8 mouse cellular contexts compared by ENCODE assay signal in the genomic region with DNA sequence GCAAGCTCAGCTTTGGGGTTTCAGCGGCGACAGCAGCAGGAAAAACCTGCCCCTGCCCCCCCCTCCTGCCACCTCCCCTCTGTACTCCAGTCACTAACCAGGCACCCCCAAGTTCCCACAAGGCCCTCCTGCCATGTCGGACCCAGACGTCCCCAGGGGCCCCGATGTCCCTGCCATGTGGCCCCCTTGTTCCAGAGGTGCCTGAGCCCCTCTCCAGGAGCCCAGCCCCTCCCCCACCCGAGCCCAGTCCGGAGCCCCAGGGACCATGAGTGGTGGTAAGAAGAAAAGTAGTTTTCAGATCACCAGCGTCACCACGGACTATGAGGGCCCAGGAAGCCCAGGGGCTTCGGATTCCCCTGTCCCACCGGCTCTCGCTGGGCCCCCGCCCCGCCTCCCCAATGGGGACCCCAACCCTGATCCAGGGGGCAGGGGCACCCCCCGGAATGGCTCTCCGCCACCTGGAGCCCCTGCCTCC. TPM values are rescaled to one million over a fixed set of nuclear protein-coding genes. Genes with fewer than 3 reads are reported as not detected.
A peak's percentile ranks its signal among the peaks of the same experiment; 100 is the strongest.
DNase-seq lines count a peak whose midpoint lies in the region; ATAC-seq and TF ChIP-seq lines count a peak whose summit lies in the region.

No protein-coding gene starts in this region.

- DNase-seq in cerebellum, adult 2 months: peak in 1 of 2 experiments; percentile 34
- DNase-seq in cerebellum, adult 11 months: no peak
- DNase-seq in testis, postnatal 14 days (ENCODE audit: low spot score): no peak
- DNase-seq in midbrain, embryonic 10.5 days (ENCODE audit: low spot score): peak; percentile 31
- no peak for DNase-seq in frontal cortex, postnatal 14 days (ENCODE audit: low spot score in 2 of 2)
- no peak for DNase-seq in T-cell, adult 2 months (ENCODE audit: low spot score)

- H3K27ac ChIP-seq in cerebellum, adult 2 months (ENCODE audit: insufficient read depth, low read length): peak overlapping the region; percentile 66
- H3K27ac ChIP-seq in testis, adult 2 months (ENCODE audit: control insufficient read depth, insufficient read depth, low read depth, low read length): no peak overlapping the region
- peak overlapping the region; percentile 96 for H3K27ac ChIP-seq in intestine, embryonic 15.5 days
- peak overlapping the region; percentile 93 for H3K27ac ChIP-seq in midbrain, embryonic 10.5 days (replicated peaks)

- no peaks in the 10 kb centered on the region for H3K36me3 ChIP-seq in testis, adult 2 months (ENCODE audit: control insufficient read depth, insufficient read depth, low read length)
- H3K36me3 ChIP-seq in intestine, embryonic 15.5 days: peaks cover 9% of the 10 kb centered on the region
- peaks cover 19% of the 10 kb centered on the region for H3K36me3 ChIP-seq in midbrain, embryonic 10.5 days

- no peak for ATAC-seq in intestine, embryonic 15.5 days

- H3K4me1 ChIP-seq in cerebellum, adult 2 months (ENCODE audit: control insufficient read depth, insufficient read depth, low read length): peaks cover 6% of the 10 kb centered on the region
- peaks cover 7% of the 10 kb centered on the region for H3K4me1 ChIP-seq in testis, adult 2 months (ENCODE audit: control insufficient read depth, insufficient read depth, low read length)
- H3K4me1 ChIP-seq in intestine, embryonic 15.5 days (replicated peaks): peaks cover 25% of the 10 kb centered on the region
- peaks cover 50% of the 10 kb centered on the region for H3K4me1 ChIP-seq in midbrain, embryonic 10.5 days

- no peaks in the 10 kb centered on the region for H3K27me3 ChIP-seq in cerebellum, adult 2 months (ENCODE audit: control insufficient read depth, insufficient read depth, low read length)
- H3K27me3 ChIP-seq in testis, adult 2 months (ENCODE audit: control insufficient read depth, insufficient read depth, low read length): no peaks in the 10 kb centered on the region
- H3K27me3 ChIP-seq in intestine, embryonic 15.5 days (replicated peaks): no peaks in the 10 kb centered on the region
- 0 out of 2 replicates have a peak, but pooled peaks cover 5% of the 10 kb centered on the region for H3K27me3 ChIP-seq in midbrain, embryonic 10.5 days (ENCODE audit: low read depth, poor library complexity, severe bottlenecking)

- TF ChIP-seq CTCF in cerebellum, adult 2 months (IDR thresholded peaks at IDR 0.05; ENCODE audit: borderline replicate concordance, insufficient read depth, low read depth, low read length): no peak
- no peak for TF ChIP-seq CTCF in testis, adult 2 months (IDR thresholded peaks at IDR 0.05; ENCODE audit: control insufficient read depth, insufficient read depth, insufficient replicate concordance, low read depth, low read length)

- H3K4me2 ChIP-seq in intestine, embryonic 15.5 days (replicated peaks): peak overlapping the region; percentile 98

- TF ChIP-seq POLR2A in cerebellum, adult 2 months (IDR thresholded peaks at IDR 0.05; ENCODE audit: borderline replicate concordance, insufficient read depth, low read length): no peak
- TF ChIP-seq POLR2A in testis, adult 2 months (IDR thresholded peaks at IDR 0.05; ENCODE audit: control insufficient read depth, low read depth, low read length): no peak

- peak overlapping the region; percentile 83 for H3K9ac ChIP-seq in intestine, embryonic 15.5 days

- no peaks in the 10 kb centered on the region for H3K9me3 ChIP-seq in intestine, embryonic 15.5 days
- H3K9me3 ChIP-seq in midbrain, embryonic 10.5 days (replicated peaks): no peaks in the 10 kb centered on the region

- 2% methylated on average over 16 of the region's 16 CpGs for whole genome bisulfite sequencing in cerebellum, adult 2 months
- WGBS in intestine, embryonic 15.5 days: 0% methylated on average over 16 of the region's 16 CpGs
- WGBS in midbrain, embryonic 10.5 days: 0% methylated on average over 16 of the region's 16 CpGs

- peak overlapping the region; percentile 73 for H3K4me3 ChIP-seq in cerebellum, adult 2 months (replicated peaks; ENCODE audit: insufficient read depth, low read depth, low read length)
- H3K4me3 ChIP-seq in testis, adult 2 months (ENCODE audit: control insufficient read depth, low read depth, low read length): peak overlapping the region; percentile 80
- peak overlapping the region; percentile 66 for H3K4me3 ChIP-seq in intestine, embryonic 15.5 days (replicated peaks)
- peak overlapping the region; percentile 83 for H3K4me3 ChIP-seq in midbrain, embryonic 10.5 days

RNA-seq across cellular contexts. Expression of a gene that starts 1.4 kb away (rescaled TPM):
- 465 and 497 TPM in 2 replicates for polyA plus RNA-seq in cerebellum, adult 2 months (2012; rRNA removed)
- 423 and 435 TPM in 2 replicates for polyA plus RNA-seq in testis, adult 2 months (2012; rRNA removed)
- polyA plus RNA-seq in intestine, embryonic 15.5 days (2015; fragmentation: Nextera tagmentation; extraction: Ambion mirVana): 117 and 118 TPM in 2 replicates
- 75.6 and 75.8 TPM in 2 replicates for polyA plus RNA-seq in midbrain, embryonic 10.5 days (2016; fragmentation: Nextera tagmentation; extraction: Ambion mirVana)

RNA-seq across cellular contexts. Expression of a gene that starts 5.5 kb away (rescaled TPM):
- 59.1 and 60.7 TPM in 2 replicates for polyA plus RNA-seq in cerebellum, adult 2 months (2012; rRNA removed)
- 0.97 and 0.98 TPM in 2 replicates for polyA plus RNA-seq in testis, adult 2 months (2012; rRNA removed)
- 2.3 and 2.8 TPM in 2 replicates for polyA plus RNA-seq in intestine, embryonic 15.5 days (2015; fragmentation: Nextera tagmentation; extraction: Ambion mirVana)
- 5.1 and 8.4 TPM in 2 replicates for polyA plus RNA-seq in midbrain, embryonic 10.5 days (2016; fragmentation: Nextera tagmentation; extraction: Ambion mirVana)

RNA-seq across cellular contexts. Expression of a gene that starts 31.8 kb away (rescaled TPM):
- polyA plus RNA-seq in cerebellum, adult 2 months (2012; rRNA removed): 47.0 and 48.2 TPM in 2 replicates
- polyA plus RNA-seq in testis, adult 2 months (2012; rRNA removed): 48.3 and 60.4 TPM in 2 replicates
- polyA plus RNA-seq in intestine, embryonic 15.5 days (2015; fragmentation: Nextera tagmentation; extraction: Ambion mirVana): 22.3 and 22.7 TPM in 2 replicates
- 62.6 and 63.9 TPM in 2 replicates for polyA plus RNA-seq in midbrain, embryonic 10.5 days (2016; fragmentation: Nextera tagmentation; extraction: Ambion mirVana)

RNA-seq across cellular contexts. Expression of a gene that starts 40.6 kb away (rescaled TPM):
- polyA plus RNA-seq in cerebellum, adult 2 months (2012; rRNA removed): 38.9 and 41.9 TPM in 2 replicates
- polyA plus RNA-seq in testis, adult 2 months (2012; rRNA removed): 103 and 114 TPM in 2 replicates
- polyA plus RNA-seq in intestine, embryonic 15.5 days (2015; fragmentation: Nextera tagmentation; extraction: Ambion mirVana): 8.9 and 9.2 TPM in 2 replicates
- polyA plus RNA-seq in midbrain, embryonic 10.5 days (2016; fragmentation: Nextera tagmentation; extraction: Ambion mirVana): 11.7 and 12.5 TPM in 2 replicates

RNA-seq across cellular contexts. Expression of a gene that starts 40.7 kb away (rescaled TPM):
- polyA plus RNA-seq in cerebellum, adult 2 months (2012; rRNA removed): 11.2 and 12.4 TPM in 2 replicates
- polyA plus RNA-seq in testis, adult 2 months (2012; rRNA removed): 10.9 and 12.3 TPM in 2 replicates
- 13.6 and 15.6 TPM in 2 replicates for polyA plus RNA-seq in intestine, embryonic 15.5 days (2015; fragmentation: Nextera tagmentation; extraction: Ambion mirVana)
- polyA plus RNA-seq in midbrain, embryonic 10.5 days (2016; fragmentation: Nextera tagmentation; extraction: Ambion mirVana): 13.8 and 16.1 TPM in 2 replicates
